Mouse (Mus musculus): ENCODE data around the gene Edem3.

DNA sequence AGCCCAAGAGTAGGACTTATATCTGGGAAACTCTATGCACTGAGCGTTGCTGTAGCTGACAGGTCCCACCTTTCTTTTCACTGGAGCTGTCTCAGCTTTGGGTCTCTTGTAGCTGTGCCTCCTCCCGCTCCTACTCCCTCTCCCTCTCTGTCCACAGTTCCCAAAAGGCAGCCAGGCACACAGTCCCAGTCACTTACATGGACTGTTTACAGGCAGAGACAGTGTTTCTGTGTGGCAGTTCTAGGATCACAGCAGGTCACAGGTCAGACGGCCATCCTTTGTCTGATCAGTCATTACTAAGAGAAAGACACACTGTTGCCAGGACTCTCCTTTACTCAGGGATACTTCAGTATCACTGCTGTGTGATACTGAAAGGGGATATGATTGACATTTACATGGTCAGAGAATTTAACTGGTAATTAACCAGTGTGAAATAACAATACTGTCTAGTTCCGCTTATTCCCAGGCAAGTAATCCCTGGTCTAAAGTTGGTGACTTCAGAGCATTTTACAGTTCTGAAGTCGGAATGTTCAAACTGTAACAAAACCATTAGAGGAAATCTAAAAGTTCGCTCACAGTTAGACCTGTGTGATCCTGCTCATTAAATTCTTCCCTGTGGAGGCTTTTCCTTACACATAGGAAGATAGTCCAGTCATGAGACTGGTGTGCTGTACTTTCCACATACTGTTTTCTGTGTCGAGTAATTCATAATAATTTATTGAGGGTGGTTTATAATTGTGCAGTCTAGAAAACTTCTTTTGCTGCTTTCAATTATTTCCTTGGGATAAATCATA is 55.7 kb downstream of the Edem3 start:
- TF ChIP-seq GATA1 (IDR thresholded peaks at IDR 0.05; ENCODE audit: borderline replicate concordance, low read length) = no peak
- no peak for TF ChIP-seq FLI1 (IDR thresholded peaks at IDR 0.05; ENCODE audit: low read length)
